Mouse (Mus musculus) forebrain, embryonic 10.5 days (tissue): ENCODE measurements around the gene Prrc2c. TPM values are rescaled to one million over a fixed set of nuclear protein-coding genes. Genes with fewer than 3 reads are reported as not detected.

Source experiments
- DNase-seq: peaks from one replicate; pipeline ENCODE4 v3.0.0-alpha.2; 2017; ENCODE audit warnings: low spot score; ENCODE audit errors: extremely low spot score
- H3K27ac ChIP-seq: fragments of 300-500 bp; sonication (generic); 2 replicates; pipeline ENCODE4 v1.5.1; 2016; ENCODE audit warnings: mild to moderate bottlenecking
- H3K27me3 ChIP-seq: fragments of 300-500 bp; sonication (generic); 2 replicates; pipeline ENCODE4 v1.6.1; 2016; ENCODE audit warnings: mild to moderate bottlenecking; ENCODE audit not compliant: poor library complexity, severe bottlenecking
- H3K36me3 ChIP-seq: fragments of 300-500 bp; sonication (generic); replicated peaks from 2 replicates; pipeline ENCODE4 v1.6.1; 2016; ENCODE audit warnings: mild to moderate bottlenecking, moderate library complexity
- H3K4me1 ChIP-seq: fragments of 300-500 bp; sonication (generic); 2 replicates; pipeline ENCODE4 v1.6.1; 2016
- H3K4me3 ChIP-seq: fragments of 300-500 bp; sonication (generic); 2 replicates; pipeline ENCODE4 v1.5.1; 2016; ENCODE audit warnings: mild to moderate bottlenecking, moderate library complexity
- H3K9me3 ChIP-seq: fragments of 300-500 bp; sonication (generic); 2 replicates; pipeline ENCODE4 v1.6.1; 2016; ENCODE audit warnings: mild to moderate bottlenecking, moderate library complexity
- WGBS: fragments of 180-500 bp; shearing (Covaris S2); methylation state at CpG from one replicate; pipeline ENCODE4 v1.1.7; 2016; 5-methylcytosine and 5-hydroxymethylcytosine counted together
- microRNA-seq: library from miRNA; unstranded; fragments of <30 nt; microRNA quantifications from one replicate; pipeline ENCODE4, GENCODE M21; 2017
- polyA plus RNA-seq: library from polyadenylated mRNA; unstranded; fragments of >200 nt; fragmentation: Nextera tagmentation; extraction: Ambion mirVana; gene quantifications from 2 replicates; pipeline ENCODE4 v1.2.1, GENCODE M21; 2016

The Prrc2c gene
- polyA plus RNA-seq, 1 experiment from 2014 or later = 144 TPM

DNA sequence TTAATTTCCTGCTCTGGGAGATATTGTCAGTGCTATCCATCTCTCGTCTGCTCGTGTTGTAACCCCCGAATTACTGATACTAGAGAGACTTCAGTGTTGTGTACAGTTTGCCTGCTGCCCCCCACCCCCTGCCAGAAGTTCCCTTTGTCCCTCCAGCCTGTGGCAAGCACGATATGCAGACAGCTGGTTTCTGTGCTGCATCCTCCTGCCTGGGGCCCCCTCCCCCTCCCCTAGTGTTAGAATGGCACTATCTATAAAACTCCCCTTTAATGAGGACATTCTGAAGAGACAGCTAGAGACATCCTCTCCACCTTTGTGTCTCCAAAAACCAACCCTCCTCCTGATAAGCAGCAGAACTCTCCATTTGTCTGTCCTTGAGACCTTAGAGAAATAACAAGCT lies 116.5 kb downstream of the Prrc2c start:
- Histone ChIP-seq H3K27ac (no peak overlapping the region), H3K9me3 (no peaks in the 10 kb centered on the region), H3K4me1 (no peaks in the 10 kb centered on the region), H3K4me3 (no peak overlapping the region), H3K27me3 (no peaks in the 10 kb centered on the region), H3K36me3 (no peaks in the 10 kb centered on the region)
- 66% methylated on average over 4 of the region's 4 CpGs for WGBS
- DNase-seq = no peak

Small RNAs within 50 kb of the gene (microRNA-seq; reads per million reads assigned to microRNA genes)
- not detected for gene Gm27616

Other genes starting within 250 kb of the Prrc2c start
- 32.8 and 34.8 TPM in 2 replicates for gene Mettl13, start 192.0 kb downstream of the Prrc2c start, polyA plus RNA-seq
- 49.0 and 49.2 TPM in 2 replicates for gene Vamp4, start 170.0 kb downstream of the Prrc2c start, polyA plus RNA-seq
- not detected in 2 replicates for gene Myoc, start 101.4 kb downstream of the Prrc2c start, polyA plus RNA-seq
- not detected in 2 replicates for gene Myocos, start 82.3 kb downstream of the Prrc2c start, polyA plus RNA-seq
- 0.29 and 0.33 TPM in 2 replicates for gene Fmo4, start 73.4 kb upstream of the Prrc2c start, polyA plus RNA-seq
- gene Fmo1, start 126.1 kb upstream of the Prrc2c start, polyA plus RNA-seq = 7.2 and 8.2 TPM in 2 replicates
- not detected in 2 replicates for gene Fmo2, start 158.2 kb upstream of the Prrc2c start, polyA plus RNA-seq
- gene Fmo6, start 197.0 kb upstream of the Prrc2c start, polyA plus RNA-seq = not detected in 2 replicates
- gene Fmo3, start 244.0 kb upstream of the Prrc2c start, polyA plus RNA-seq = not detected in 2 replicates